Mouse (Mus musculus) R1 (cell line): ENCODE measurements around the gene Rps10.

Source experiments
- DNase-seq: peaks from one replicate; pipeline ENCODE4 v3.0.0-alpha.2; 2018; ENCODE audit warnings: low read depth, low spot score

Gene Rps10

DNA sequence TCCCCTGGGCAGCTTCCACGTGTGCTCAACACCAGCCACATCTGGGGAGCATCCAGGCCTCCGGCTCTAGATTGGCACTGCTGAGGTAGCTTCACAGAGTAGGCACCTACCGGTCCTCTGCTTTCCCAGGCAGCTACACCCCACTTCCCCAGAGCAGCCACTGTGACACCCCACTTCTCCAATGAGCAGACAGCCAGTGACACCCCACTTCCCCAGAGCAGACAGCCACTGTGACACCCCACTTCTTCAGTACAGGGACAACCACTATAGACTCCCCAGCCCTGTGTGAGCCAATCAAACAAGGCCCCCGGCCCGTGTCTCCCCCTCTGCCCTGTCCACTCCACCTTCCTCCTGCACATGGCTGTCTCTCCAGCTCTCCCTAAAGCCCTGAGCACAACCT lies 24.5 kb downstream of the Rps10 start:
- no peak for DNase-seq

DNA sequence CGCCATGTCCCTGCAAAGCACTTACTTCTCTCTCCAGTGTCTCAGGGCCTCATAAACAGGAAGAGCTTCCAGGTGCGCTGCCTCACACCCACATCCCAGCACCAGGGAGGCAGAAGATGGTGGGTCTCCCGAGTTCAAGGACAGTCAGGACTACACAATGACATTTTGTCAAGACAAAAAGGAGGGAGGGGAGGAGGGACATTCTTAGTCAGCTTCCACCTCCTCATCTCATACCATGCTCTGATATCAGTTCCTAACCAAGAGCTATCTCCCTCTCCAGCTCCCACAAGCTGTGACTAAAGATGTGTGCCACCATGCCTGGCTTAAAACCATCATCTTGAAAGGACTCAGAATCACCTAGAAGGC lies 25.0 kb downstream of the Rps10 start:
- peak; percentile 64 for DNase-seq

DNA sequence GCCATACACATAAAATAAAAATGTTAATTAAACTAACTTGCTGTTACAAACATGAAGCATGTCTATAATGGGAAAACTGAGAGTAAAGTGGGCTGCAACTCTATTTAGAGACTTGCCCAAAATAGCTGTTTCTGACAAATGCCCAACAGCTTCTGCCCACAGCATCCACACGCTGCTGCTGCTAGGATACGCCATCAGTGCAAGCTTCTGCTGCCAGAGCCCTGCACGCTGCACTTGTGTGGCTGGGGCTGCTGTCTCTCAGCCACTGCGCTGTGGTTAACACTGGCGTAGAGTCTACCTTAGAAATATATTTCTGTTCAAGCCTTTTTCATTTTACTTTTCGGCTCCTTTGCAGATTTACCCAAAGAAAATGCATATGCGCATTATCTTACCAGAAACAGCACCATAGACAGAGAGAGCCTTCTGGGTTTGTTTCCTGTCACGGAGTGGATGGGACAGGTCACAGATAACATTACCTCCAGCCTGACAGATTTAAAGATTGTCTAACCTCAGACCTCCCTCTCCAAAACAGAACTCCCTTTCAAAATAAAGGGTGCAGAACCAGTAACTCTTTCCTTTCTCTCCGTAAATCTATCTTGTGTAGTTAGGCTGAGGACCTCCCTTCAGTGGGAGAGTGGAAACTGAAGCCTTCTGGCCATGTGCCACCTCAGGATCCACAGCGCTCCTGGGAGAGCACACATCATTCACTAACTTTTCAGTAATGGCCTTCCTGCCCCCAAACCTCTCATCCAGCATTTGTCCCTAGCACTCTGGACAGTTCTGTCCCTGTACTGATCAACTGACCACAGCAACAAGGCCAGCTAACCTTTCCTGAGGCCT lies 25.6 kb downstream of the Rps10 start:
- DNase-seq = no peak

DNA sequence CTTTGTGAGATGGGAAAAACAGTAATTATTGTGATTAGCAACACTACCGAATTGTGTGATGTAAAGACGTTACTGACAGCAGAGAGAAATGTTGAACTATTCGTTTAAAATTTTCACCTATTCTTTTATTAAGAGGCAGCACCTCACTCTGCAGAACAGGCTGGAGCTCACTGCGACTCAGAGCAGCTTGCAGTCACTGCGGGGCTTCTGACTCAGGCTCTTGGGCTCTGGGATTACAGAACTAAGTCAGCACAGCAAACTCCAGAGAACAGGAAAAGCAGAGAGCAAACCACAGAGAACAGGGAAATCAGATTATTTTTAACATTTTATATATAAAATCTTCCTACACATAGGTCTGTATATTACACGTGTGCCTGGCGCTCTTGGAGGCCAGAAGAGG lies 26.9 kb downstream of the Rps10 start:
- no peak for DNase-seq

DNA sequence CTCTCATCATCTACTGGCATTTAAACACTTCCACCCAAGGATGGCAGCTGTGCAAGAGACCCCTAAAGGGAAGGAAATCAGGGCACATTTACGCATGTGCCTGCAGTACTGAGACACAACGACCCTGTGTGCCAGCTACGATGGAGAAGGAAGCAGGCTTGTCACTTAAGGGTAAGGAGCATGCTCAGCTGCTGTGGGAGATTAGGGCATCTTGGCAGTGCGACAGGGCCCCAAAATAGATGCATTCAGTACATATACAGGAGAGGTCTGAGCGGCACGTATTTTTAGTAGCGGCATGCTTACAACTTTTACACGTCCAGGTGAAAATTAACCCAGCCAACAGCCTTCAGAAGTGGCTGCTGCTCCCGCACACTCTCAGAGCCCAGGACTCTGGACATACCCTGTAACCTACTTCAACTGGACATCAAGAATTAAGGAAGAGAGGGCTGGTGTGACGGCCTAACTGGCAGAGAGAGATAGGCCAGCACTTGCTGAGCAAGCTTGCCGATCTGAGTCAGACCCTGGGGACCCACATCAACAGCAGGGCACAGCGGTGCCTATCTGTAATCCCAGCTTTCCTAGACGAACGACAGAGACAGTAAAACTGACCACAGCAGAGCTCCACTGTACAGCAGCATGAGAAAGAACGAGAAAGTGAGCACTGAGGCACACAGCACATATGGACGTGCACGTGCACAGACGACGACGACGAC lies 32.8 kb downstream of the Rps10 start:
- no peak for DNase-seq

DNA sequence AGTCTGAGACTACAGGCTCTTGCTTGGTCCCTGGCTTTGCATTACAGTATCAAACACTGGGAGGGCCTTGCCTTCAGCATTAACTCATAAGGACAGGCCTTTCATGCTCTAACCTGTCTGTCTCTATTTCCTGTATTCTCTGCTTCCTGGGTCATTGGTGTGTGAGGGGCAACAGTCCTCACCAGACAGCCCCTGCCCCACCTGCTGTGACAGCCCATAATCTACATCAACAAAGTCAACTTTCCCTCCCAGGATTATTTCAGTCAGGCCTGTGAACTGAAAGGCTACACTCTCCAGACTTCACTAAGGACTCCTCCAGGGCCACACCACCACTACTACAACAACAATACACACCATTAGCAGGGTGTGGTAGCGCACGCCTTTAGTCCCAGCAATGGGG lies 33.4 kb downstream of the Rps10 start:
- DNase-seq = peak; percentile 70

- DNase-seq = no peak
These were observed 35.6 kb downstream of the Rps10 start for GRCm38 (mm10) chr17:27600869-27601268.

- DNase-seq = no peak
These were observed 36.2 kb downstream of the Rps10 start for GRCm38 (mm10) chr17:27600286-27600685.

- DNase-seq = no peak
These were observed 39.9 kb downstream of the Rps10 start for GRCm38 (mm10) chr17:27596376-27597190.

DNA sequence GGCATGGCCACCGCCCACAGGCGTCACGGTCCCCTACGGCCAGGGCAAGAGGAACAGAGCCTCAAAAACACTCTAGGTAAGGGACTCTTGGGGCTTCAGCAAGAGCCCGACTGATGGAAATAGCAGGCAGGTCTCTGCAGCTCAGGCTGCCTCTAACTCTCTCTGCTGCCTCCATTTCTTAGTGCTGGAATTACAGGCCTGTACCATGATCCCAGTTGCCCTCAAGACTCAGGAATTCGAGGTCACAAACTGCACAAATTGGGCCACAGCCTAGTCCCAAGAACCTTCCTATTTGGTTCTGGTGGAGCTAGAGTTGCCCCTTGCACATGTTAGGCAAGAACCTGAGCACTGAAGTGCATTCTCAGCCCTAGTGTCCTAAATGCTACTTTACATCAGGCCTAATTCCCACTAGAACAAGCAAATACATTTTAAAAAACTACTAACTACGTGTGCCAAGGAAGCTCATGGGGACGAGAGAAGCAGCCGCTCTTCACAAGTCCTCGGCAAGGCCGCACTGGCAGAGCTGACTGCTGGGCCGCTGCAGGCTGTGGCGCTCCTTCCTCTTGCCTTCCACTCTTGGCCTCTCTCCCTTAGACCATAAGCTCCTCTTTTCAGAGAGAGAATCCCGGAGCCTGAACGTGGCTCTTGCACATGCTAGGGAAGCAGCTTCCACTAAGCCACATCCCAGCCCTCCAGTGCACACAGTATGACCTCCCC lies 40.7 kb downstream of the Rps10 start:
- DNase-seq = peak; percentile 54

DNA sequence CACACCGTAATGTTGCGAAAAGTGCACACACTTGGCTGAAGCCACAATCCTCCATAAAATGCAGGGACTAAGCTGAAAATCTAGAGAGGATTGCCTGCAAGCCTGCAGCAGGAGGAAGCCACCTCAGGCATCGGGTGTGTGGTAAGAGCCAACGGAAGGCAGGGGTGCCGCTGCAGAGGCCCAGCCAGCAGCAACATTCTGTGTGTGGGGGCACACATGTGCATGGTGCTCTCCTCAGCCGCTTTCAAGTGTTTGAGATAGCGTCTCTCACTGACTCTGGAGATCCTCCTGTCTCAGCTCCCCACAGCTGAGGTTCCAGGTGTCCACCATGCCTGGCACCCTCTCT lies 43.9 kb downstream of the Rps10 start:
- DNase-seq = no peak

- peak; percentile 74 for DNase-seq
These were observed 44.5 kb downstream of the Rps10 start for GRCm38 (mm10) chr17:27591826-27592564.

- no peak for DNase-seq
These were observed 48.2 kb downstream of the Rps10 start for GRCm38 (mm10) chr17:27588231-27588630.

GRCm38 (mm10) chr17:27587252-27587651 lies 49.2 kb downstream of the Rps10 start:
- no peak for DNase-seq

GRCm38 (mm10) chr17:27586661-27587060 lies 49.8 kb downstream of the Rps10 start:
- no peak for DNase-seq

DNA sequence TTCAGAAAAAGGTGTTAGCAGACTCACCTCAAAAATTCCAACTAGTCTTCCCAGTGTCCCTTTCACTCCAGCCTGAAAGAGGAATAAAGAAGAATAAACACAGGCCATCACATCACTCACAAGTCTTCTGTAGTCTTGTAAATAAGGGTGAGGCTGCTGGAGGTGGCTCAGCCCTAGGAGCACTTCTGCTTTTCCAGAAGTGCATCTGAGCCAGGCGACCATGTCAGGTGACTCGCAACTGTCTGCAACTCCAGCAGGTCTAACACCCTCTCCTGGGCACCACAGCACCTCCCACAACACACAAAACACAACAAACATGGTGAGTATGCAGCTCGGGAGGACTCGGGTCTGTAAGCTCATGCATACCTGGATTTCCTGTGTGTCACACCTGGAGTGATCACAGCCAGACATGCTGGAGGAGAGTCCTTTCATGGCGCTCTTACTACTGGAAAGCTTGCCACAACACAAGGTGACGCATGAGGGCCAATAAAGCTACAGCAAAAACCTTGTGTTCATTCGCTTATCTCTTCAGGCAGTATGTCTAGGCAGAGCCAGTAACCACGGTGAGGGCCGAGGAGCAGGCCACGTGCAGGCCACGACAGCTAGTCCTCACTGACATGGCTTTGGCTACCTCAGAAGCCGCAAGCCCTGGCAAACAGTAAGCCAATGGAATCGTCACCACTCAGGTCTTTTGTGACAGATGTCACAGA lies 53.1 kb downstream of the Rps10 start:
- DNase-seq = no peak
